Mouse (Mus musculus) retina, embryonic 14.5 days (tissue): ENCODE measurements around the gene Dnajc2.
"Not testable (repeated sequence)": the region's sequence is repeated elsewhere in the genome, so short reads cannot be mapped to it uniquely, and the experiment has no call there.

Experiments used
- DNase-seq: peaks from one replicate; pipeline ENCODE4 v3.0.0-alpha.2; 2015; ENCODE audit warnings: low spot score

The Dnajc2 gene

DNA sequence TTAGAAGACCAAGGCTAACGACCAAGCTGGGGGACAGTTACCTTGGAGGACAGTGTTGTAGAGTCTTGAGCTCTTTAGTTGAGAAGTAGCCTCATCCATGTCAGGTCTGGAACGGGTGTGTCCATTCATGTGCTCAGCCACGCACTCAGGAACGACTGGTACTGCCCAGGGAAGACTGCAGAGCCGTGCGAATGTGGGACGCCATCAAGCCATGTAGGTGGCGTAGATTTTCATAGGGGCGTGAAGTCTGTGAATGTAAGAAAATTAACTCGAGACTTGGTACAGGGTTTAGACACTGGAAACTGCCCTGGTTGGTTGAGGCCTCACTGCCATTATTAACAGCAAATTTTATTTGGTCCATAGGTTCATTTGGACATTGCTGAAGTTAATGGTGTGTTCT, 41.4 kb downstream of the Dnajc2 start:
- DNase-seq, result no peak

DNA sequence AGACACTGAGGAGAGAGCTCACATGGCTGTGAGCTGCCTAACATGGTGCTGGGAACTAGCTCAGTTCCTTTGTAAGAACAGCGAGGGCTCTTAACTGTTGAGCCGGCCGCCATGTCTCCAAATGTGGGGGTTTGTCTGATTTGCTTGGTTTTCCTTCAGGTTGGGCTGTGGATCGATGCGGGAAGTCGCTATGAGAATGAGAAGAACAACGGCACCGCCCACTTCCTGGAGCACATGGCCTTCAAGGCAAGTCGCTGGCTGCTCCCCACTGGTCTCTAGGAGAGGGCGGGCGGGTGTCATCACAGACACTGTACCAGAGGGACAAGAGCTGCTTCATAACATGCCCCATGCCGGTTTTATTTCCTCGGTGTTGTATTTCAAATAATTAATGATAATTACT, 45.2 kb downstream of the Dnajc2 start:
- no peak for DNase-seq

DNA sequence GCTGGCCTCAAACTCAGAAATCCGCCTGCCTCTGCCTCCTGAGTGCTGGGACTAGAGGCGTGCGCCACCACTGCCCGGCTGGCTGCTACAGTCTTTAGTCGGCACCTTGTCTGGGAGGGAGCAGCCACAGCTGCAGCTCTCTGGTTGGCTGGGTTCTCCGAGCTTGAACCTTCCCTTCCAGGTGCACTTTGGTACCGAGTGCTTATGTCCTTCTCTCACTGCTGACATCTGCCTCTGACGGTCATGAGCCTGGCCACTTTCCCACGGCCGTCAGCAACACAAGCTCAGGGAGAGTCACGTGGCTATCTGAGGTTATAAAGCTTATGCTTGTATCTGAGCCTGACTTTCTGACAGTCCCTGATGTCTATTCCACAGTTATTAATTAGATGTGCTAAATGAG, 45.9 kb downstream of the Dnajc2 start:
- no peak for DNase-seq

DNA sequence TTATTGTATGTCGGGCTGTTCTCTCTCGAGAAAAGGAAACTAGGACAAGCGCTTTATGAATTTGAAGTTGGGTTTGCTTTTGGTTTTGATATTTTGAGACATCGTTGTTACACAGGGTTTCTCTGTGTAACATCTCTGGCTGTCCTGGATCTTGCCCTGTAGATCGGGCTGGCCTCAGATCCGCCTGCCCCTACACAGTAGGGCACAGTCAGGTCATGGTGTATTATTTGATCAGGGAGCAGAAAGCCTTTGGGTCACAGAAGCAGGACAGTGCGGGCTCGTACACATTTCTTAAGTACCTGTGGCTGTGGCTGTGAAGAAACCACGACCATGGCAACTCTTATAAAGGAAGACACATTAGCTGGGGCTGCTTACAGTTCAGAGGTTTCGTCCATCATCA, 47.4 kb downstream of the Dnajc2 start:
- DNase-seq, result no peak

- peak; percentile 96 for DNase-seq
These were observed 48.0 kb downstream of the Dnajc2 start, which contains the start of gene Pmpcb for GRCm38 (mm10) chr5:21736956-21737585. TSS of gene Pmpcb (plus strand) at chr5:21737141.

DNA sequence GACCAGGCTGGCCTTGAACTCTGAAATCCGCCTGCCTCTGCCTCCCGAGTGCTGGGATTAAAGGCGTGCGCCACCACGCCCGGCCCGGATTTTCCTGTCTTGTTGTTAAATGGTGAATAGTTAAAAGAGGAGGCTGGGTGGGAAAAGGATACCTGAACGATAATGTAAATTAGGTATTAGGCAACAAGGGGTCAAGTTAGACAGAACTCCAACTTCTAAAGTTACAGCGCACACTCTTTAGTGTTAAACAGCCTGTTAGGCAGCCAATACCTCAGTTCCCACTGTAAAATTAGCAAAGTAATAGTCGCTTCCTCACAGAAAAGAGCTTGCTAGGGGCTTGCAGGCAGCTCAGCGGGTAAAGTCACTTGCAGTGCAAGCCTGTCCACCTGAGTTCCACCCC, 49.0 kb downstream of the Dnajc2 start:
- DNase-seq, result no peak

GRCm38 (mm10) chr5:21735584-21735983, 49.5 kb downstream of the Dnajc2 start:
- peak; percentile 70 for DNase-seq

DNA sequence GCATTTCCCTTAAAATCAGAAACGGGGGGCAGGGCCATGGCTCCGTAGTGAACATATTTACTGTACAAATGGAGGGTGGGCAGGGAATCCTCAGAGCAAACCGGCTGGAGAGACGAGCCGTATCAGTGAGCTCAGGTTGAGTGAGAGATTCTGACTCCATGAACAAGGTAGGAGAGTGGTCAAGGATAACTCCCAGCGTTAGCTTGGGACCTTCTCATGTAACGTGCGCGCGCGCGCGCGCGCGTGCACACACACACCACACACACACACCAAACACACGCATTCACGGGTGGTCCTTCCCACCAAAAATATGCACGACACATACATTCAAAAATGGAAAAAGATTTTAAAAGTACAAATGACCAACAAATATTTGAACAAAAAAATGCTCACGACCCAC, 50.0 kb downstream of the Dnajc2 start:
- no peak for DNase-seq

GRCm38 (mm10) chr5:21732930-21733329, 52.1 kb downstream of the Dnajc2 start:
- peak; percentile 89 for DNase-seq

DNA sequence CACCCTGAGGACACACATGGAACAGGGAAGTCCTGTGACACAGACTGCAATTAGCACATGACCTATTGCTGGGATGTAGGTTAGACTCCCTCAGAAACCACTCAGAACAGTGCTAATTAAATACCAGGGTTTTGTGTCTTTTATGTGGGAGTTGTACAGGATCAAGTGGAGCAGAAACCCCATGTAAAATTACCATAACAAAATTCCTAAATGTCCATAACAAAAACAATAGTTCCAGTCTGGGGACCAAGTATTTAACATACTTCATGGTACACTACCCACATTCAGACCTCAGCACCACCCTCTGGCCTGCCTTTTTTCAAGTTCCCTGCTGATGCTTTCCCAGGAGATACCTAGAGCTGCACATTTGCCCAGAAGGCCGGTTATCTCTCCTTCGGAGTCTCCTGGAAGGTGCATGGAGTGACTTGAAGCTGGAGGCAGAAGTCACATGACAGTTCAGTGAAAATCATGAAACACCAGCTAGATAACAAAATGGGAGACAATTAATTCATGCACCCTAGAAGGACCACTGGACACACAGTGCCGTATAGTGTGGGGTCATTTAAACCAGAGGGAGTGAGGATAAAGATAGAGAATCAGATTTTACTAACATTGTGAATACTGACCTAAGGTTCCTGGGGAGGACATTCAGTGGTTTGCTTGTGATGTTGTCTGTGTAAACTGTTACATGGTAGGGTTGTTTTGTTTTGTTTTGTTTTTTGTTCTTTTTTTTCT, 52.7 kb downstream of the Dnajc2 start:
- peak; percentile 44 for DNase-seq

GRCm38 (mm10) chr5:21729107-21729506, 55.9 kb downstream of the Dnajc2 start:
- no peak for DNase-seq

- peak; percentile 36 for DNase-seq
These were observed 60.2 kb downstream of the Dnajc2 start for GRCm38 (mm10) chr5:21724872-21725271.

DNA sequence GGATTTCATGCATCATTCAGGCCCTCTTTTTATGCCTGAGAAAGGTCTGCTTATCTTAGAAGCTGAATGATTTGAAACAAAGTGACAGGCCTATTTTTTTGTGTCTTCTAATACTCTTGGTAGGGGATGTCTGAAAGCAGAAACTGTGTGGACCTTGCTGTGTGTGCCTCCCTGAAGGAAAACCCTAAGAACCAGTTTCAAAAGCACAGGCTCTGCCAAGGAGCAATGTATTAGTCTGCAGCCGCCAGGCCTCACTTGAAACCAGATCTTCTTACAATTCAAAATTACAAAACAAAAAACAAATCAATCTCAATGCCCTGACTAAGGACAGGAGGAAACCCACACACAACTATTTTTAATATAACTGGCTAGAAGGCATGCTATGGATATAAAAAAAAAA, 60.6 kb downstream of the Dnajc2 start:
- DNase-seq, result no peak

- DNase-seq, result no peak
These were observed 65.8 kb downstream of the Dnajc2 start for GRCm38 (mm10) chr5:21719209-21719608.

DNA sequence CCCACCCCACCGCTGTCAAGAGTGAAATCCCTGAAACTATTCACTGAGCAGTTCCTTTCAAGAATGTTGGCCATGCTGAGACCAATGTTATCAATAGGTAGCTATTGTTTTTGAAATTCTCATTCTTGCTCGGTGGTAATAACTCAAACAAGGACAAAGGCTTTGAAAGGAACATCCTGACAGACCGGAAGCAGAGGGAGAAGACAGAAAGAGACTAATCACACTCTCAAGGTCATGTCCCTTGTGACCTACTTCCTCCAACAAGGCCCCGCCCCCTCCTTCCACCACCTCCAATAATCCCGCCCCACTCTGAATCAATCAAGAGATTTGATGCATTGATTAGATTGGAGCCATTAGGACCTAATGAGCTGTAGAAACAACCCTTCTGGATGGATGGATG, 66.5 kb downstream of the Dnajc2 start:
- no peak for DNase-seq

GRCm38 (mm10) chr5:21717165-21717715, 67.8 kb downstream of the Dnajc2 start:
- no peak for DNase-seq

GRCm38 (mm10) chr5:21714447-21714846, 70.6 kb downstream of the Dnajc2 start:
- DNase-seq, result no peak

GRCm38 (mm10) chr5:21712127-21712715, 72.8 kb downstream of the Dnajc2 start:
- DNase-seq, result no peak

DNA sequence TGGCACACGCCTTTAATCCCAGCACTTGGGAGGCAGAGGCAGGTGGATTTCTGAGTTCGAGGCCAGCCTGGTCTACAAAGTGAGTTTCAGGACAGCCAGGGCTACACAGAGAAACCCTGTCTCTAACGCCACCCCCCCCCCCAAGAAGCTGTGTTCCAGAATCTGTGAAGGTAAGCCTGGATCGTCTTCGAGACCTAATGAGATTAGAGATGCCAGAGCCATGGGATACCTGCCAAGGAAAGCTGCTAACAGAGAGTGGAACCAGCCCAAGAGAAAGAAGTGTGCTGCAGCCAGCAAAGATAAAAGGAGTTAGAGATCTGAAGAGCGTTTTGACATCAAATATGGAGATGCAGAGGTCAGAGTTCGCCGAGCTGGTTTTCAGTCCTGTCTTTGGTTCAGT, 77.0 kb downstream of the Dnajc2 start:
- DNase-seq, result not testable (repeated sequence)
